Mouse (Mus musculus): ENCODE measurements around the gene Atat1. TPM values are rescaled to one million over a fixed set of nuclear protein-coding genes. Genes with fewer than 3 reads are reported as not detected.

The Atat1 gene
- total and polyA plus RNA-seq, 3 experiments = 5.7 to 12.5 (median 10.4) TPM

GRCm38 (mm10) chr17:35870151-35870883, 39.6 kb downstream of the Atat1 start:
- peak overlapping the region; percentile 85 for H3K4me2 ChIP-seq (ENCODE audit: insufficient read depth, low read depth, poor library complexity, severe bottlenecking)
- H3K79me2 ChIP-seq (replicated peaks; ENCODE audit: control insufficient read depth, extremely low read depth, insufficient read depth, poor library complexity, severe bottlenecking) = peaks cover 51% of the 10 kb centered on the region
- no peaks in the 10 kb centered on the region for H3K27me3 ChIP-seq (replicated peaks)
- dilution Hi-C loops (cut with MboI; ENCODE audit: extremely low pct_ligation_motif_present, extremely low pct_unique_long_range_greater_than_20kb, low sequenced_read_pairs) = no loop called here
- TF ChIP-seq MEF2A (IDR thresholded peaks at IDR 0.05; ENCODE audit: borderline replicate concordance, low read depth, low read length) (0 out of 2 replicates have a peak, but pooled peaks have one; percentile 49), RCOR1 (conservative IDR thresholded peaks at IDR 0.05; ENCODE audit: low read depth, low read length) (no peak), USF2 (conservative IDR thresholded peaks at IDR 0.05; ENCODE audit: low read depth, low read length) (no peak), MYC (IDR thresholded peaks at IDR 0.05; ENCODE audit: low read depth, low read length) (no peak), CHD2 (IDR thresholded peaks at IDR 0.05; ENCODE audit: low read length) (peak; percentile 93), ZNF384 (IDR thresholded peaks at IDR 0.05; ENCODE audit: low read depth, low read length) (no peak), NRF1 (IDR thresholded peaks at IDR 0.05; ENCODE audit: low read depth, low read length) (no peak), ELF1 (IDR thresholded peaks at IDR 0.05; ENCODE audit: low read depth, low read length) (peak; percentile 93), JUND (conservative IDR thresholded peaks at IDR 0.05; ENCODE audit: low read depth, low read length) (no peak), USF1 (IDR thresholded peaks at IDR 0.05; ENCODE audit: low read depth, low read length) (no peak), TBP (conservative IDR thresholded peaks at IDR 0.05; ENCODE audit: low read depth, low read length) (peak; percentile 59), POLR2A (IDR thresholded peaks at IDR 0.05; ENCODE audit: low read depth, low read length) (peak; percentile 52), MAX (IDR thresholded peaks at IDR 0.05; ENCODE audit: low read length) (peak; percentile 55; the same call in 1 of the 2 replicates), RAD21 (IDR thresholded peaks at IDR 0.05; ENCODE audit: low read depth, low read length) (no peak; the same call in 1 of the 2 replicates), JUN (IDR thresholded peaks at IDR 0.05; ENCODE audit: insufficient read depth, low read depth, low read length) (no peak), IRF4 (IDR thresholded peaks at IDR 0.05; ENCODE audit: low read depth, low read length) (peak; percentile 77), SIN3A (IDR thresholded peaks at IDR 0.05; ENCODE audit: low read length) (peak; percentile 61), TCF12 (IDR thresholded peaks at IDR 0.05; ENCODE audit: low read depth, low read length) (peak; percentile 61; the same call in 1 of the 2 replicates), ETS1 (conservative IDR thresholded peaks at IDR 0.05; ENCODE audit: low read depth, low read length) (peak; percentile 58; the same call in 1 of the 2 replicates), EP300 (IDR thresholded peaks at IDR 0.05; ENCODE audit: low read length) (peak; percentile 73), SMC3 (IDR thresholded peaks at IDR 0.05; ENCODE audit: low read depth, low read length) (no peak), KAT2A (IDR thresholded peaks at IDR 0.05; ENCODE audit: insufficient replicate concordance, low read length) (0 out of 2 replicates have a peak, but pooled peaks have one; percentile 48), HCFC1 (IDR thresholded peaks at IDR 0.05; ENCODE audit: low read depth, low read length) (peak; percentile 80), NELFE (IDR thresholded peaks at IDR 0.05; ENCODE audit: low read depth, low read length) (no peak; the same call in 1 of the 2 replicates), MAZ (IDR thresholded peaks at IDR 0.05; ENCODE audit: low read depth, low read length) (peak; percentile 94), CTCF (conservative IDR thresholded peaks at IDR 0.05 in 1 of 2, IDR thresholded peaks at IDR 0.05 in 1 of 2; ENCODE audit: low read depth in 2 of 2, low read length in 2 of 2) (no peak), PAX5 (IDR thresholded peaks at IDR 0.05; ENCODE audit: low read length) (no peak), E2F4 (IDR thresholded peaks at IDR 0.05; ENCODE audit: insufficient replicate concordance, low read depth, low read length) (no peak), MXI1 (IDR thresholded peaks at IDR 0.05; ENCODE audit: low read depth, low read length) (no peak; the same call in none of the 2 replicates), BHLHE40 (IDR thresholded peaks at IDR 0.05; ENCODE audit: low read depth, low read length) (peak; percentile 23; the same call in 1 of the 2 replicates), ZKSCAN1 (IDR thresholded peaks at IDR 0.05; ENCODE audit: borderline replicate concordance, low read depth, low read length) (no peak), GABPA (IDR thresholded peaks at IDR 0.05; ENCODE audit: insufficient replicate concordance, low read depth, low read length) (no peak), ZC3H11A (IDR thresholded peaks at IDR 0.05; ENCODE audit: low read depth, low read length) (no peak), UBTF (IDR thresholded peaks at IDR 0.05; ENCODE audit: low read depth, low read length) (no peak), ZMIZ1 (IDR thresholded peaks at IDR 0.05; ENCODE audit: low read depth, low read length) (0 out of 2 replicates have a peak, but pooled peaks have one; percentile 18), POLR2AphosphoS2 (IDR thresholded peaks at IDR 0.05; ENCODE audit: low read depth, low read length) (no peak), MAFK (IDR thresholded peaks at IDR 0.05; ENCODE audit: insufficient replicate concordance, low read length) (no peak), CHD1 (IDR thresholded peaks at IDR 0.05; ENCODE audit: low read depth, low read length) (no peak)
- H3K4me1 ChIP-seq (ENCODE audit: control insufficient read depth in 1 of 2, insufficient read depth in 2 of 2) = peaks cover 0 to 29% of the 10 kb centered on the region in 2 experiments; a peak in 2 of 4 replicates
- H3K4me3 ChIP-seq (replicated peaks in 1 of 3; ENCODE audit: low read depth in 2 of 3, low read length in 2 of 3, poor library complexity in 1 of 3) = peak overlapping the region; percentile 58 to 74 (median 63)
- in situ Hi-C loops (cut with MboI; ENCODE audit: low pct_ligation_motif_present, low pct_unique_long_range_greater_than_20kb, low sequenced_read_pairs) = loop anchor here (5.0 kb wide), 1 partner anchor 33 kb away; the partner anchor contains the start of gene Tubb5
- DNase-seq (ENCODE audit: extremely low read depth) = peak; percentile 93
- H3K9me3 ChIP-seq (replicated peaks; ENCODE audit: low read length) = peaks cover 4% of the 10 kb centered on the region
- peak overlapping the region; percentile 69 for H3K9ac ChIP-seq (ENCODE audit: insufficient read depth, low read depth)
- H3K36me3 ChIP-seq (replicated peaks in 1 of 2; ENCODE audit: control insufficient read depth in 1 of 2, insufficient read depth in 1 of 2, low read length in 1 of 2) = peaks cover 14 to 35% of the 10 kb centered on the region in 2 experiments
- H3K27ac ChIP-seq (ENCODE audit: insufficient read depth, low read depth) = peak overlapping the region; percentile 83

Measured in CH12.LX (cell line).